Mouse (Mus musculus) bone marrow macrophage, adult 2 months (primary cell): Measurements from ENCODE around the gene Ank3.

Experiments used
- CTCF ChIP-seq: IDR thresholded peaks from 2 replicates; pipeline ENCODE4 v1.5.1; 2012; ENCODE audit warnings: low read depth, mild to moderate bottlenecking, low read length, moderate library complexity
- POLR2A ChIP-seq: IDR thresholded peaks from 2 replicates; pipeline ENCODE4 v1.6.1; 2012; ENCODE audit warnings: mild to moderate bottlenecking, low read depth, low read length, borderline replicate concordance

DNA sequence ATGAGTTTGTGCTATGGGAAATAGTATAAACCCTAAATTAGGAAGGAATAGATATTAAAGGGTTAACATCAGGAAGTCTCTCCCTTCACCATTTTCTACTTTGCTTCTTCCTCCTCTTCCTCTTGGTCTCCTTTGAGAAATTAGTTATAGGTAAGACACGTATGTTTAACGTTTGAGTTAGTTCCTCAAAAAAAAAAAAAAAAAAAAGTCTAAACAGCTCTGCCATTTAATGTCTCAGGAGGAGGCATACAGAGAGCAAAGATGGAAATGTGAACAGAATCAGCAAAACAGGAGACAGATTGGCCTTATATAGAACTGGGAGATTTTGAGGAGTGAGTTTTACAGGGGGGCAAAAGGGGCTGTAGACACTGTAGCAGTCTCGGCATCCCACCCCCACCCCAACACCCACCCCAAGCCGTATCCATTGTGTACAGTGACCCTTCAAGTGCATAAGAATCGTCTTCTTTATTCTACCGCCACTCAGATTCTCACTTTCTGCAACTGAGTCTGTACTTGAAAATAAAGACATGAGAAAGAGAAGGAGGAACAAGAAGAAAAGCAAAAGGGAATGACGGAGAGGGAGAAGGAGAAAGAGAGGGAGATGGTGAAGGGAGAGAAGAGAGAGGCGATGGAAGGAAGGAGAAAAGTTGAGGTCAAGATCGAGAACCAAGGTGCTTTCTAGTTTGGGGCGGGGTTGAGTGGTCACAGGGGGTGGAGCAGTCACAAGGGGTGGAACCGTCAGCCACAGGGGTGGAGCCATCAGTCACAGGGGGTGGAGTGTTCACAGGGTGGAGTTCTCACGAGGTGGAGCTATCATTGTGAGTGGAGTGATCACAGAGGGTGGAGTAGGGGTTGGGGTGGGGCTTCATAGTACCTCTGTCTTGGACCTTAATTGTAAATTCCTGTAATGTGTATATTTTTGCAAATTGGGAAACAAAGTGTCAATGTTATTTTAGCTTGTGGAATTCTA is 509.5 kb downstream of the Ank3 start:
- TF ChIP-seq CTCF (no peak), POLR2A (no peak)
